Mouse (Mus musculus) heart, postnatal 14 days (tissue): Measurements from ENCODE around the gene Stx18. TPM values are rescaled to one million over a fixed set of nuclear protein-coding genes. Genes with fewer than 3 reads are reported as not detected.

Source experiments
- DNase-seq, 2 experiments: peaks; one replicate each; pipeline ENCODE4 v3.0.0; 2021 to 2022
- intact Hi-C: fragments of 180-260 bp; cut with DNase I; formaldehyde crosslinking; loops from one replicate; pipeline ENCODE4 v1.15.1; 2025
- long read RNA-seq, 2 experiments: library from polyadenylated mRNA; stranded (forward); transcript quantifications; one replicate each; pipeline ENCODE4 v2.0.0; 2021
- total RNA-seq, 2 experiments: library from RNA; stranded (reverse); gene quantifications; 2 replicates each; pipeline ENCODE4 v1.2.3; 2021

Stx18 gene
- total RNA-seq: 10 to 100 TPM; 17.0 to 17.7 TPM
- long read RNA-seq, experiment 1, transcript Stx18-203 (11 exons, 3,002 nt): major isoform, 20 of 27 reads
- long read RNA-seq, experiment 1, partial matches to known transcripts: 1 of 27 reads
- long read RNA-seq, experiment 1, other reads (novel, unspliced or antisense): 1 of 27 reads
- long read RNA-seq, experiment 2, transcript Stx18-203 (11 exons, 3,002 nt): major isoform, 27 of 28 reads
- long read RNA-seq, experiment 2, partial matches to known transcripts: 0 of 28 reads
- long read RNA-seq, experiment 2, other reads (novel, unspliced or antisense): 1 of 28 reads

DNA sequence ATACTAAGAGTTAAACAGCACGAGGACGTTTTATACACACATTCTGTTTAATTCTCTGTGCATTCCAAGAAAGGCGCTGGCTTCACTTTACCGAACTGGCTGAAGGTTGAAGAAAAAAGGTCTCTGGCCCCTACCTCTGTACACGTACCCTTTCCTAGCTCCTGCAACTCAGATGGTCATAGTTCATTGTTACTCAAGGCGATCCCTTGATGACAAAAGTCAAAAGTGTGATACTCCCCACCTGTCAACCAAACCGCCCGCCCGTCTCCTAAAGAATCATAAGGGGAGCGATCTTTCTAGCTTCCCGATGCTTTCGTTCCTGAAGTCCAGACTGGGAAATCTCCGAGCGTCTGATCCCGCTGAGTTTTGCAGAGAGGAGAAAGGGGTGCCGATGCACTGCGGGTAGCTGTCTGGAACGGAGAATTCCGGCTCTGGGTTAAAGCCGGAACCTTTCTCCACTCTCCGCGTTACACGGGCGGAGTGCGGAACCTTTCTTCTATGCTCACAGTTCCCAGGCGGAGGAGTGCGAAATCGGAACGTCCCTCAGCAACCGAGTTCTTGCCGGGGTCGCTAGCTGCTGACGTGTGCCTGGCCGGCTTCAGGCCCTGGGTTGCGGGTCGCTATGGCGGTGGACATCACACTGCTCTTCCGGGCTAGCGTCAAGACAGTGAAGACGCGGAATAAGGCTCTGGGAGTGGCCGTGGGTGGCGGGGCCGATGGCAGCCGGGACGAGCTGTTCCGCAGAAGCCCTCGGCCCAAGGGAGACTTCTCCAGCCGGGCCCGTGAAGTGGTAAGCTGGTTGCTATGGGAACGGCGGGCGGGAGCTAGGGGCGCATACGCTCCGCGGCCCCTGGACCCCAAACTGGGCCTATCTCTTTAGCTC is at the start of gene Stx18:
Gene Stx18, plus strand, starts transcription at position 33 of the 883 bp plus-strand sequence.
- peak; percentile 82 to 90 for DNase-seq
- intact Hi-C loops: no loop called here

DNA sequence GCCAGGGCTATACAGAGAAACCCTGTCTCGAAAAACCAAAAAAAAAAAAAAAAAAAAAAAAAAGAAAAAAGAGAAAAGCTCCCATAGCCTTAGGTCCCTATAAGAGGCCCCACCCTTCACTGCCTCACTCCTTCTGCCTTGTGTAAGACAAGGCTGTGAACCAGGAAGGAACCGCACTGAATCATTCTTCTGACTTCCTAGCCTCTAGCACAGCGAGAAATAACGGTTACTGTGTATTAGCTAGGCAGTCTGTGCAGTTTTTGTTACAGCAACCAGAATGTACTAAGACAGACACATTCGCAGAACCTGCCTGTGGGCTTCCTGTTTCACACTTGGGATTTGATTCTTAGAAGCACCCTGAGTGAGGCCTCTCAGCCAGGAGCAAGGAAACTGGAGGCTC is 46.2 kb upstream of the Stx18 start:
- intact Hi-C loops: no loop called here
- no peak for DNase-seq

DNA sequence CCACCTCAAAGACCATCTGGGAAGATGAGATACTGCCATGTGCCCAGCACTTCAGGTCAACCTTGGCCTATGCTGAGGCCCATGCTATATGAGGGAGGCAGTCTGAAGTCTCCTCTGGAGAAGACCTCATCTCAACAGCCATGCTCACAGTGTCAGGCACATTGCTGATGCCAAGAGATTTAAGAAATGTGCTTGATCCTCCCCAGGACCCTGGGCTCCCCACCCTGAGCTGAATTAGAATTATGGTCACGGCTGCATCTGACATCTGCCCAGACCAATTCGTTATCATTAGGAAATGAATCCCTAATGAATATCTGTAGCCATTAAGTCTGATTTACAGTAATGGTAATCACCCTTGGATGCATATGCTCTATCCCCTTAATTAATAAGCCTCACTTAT is 39.7 kb upstream of the Stx18 start:
- intact Hi-C loops: no loop called here
- no peak for DNase-seq

DNA sequence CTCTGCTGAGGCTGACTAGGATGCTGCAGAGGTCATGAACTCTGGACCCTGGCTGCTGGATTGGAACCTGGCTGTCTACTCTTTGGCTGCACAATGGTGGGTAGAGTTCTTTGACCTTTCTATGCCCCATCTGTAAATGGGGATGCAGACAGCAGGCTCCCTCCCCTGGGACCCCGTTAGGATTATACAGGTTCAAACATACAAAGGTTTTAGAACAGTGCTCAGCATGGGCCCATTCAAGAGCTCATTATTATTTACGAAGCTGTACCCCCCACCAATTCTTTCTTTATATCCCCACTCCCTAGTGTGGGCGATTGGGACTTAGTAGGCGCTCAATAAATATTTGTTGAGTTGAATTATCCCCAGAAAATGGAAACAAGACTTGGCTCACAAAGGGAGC is 36.0 kb upstream of the Stx18 start:
- no peak for DNase-seq
- intact Hi-C loops: no loop called here

DNA sequence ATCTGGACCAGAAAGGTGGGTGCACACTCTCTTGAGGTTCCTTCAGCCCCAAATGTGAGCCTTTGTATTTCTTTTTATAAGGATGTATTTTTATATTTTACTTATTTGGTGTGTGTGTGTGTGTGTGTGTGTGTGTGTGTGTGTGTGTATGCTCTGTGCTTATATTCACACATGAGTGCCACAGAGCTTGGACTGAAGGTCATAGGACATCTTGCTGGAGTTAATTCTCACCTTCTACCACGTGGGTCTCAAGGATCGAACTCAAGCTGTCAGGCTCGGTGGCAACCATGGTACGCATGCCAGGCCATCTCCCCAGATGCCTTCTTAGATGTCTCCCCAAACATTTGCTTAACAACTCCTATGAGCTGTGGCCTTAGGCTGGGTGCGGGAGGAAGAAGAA is 33.8 kb upstream of the Stx18 start:
- no peak for DNase-seq
- intact Hi-C loops: no loop called here

DNA sequence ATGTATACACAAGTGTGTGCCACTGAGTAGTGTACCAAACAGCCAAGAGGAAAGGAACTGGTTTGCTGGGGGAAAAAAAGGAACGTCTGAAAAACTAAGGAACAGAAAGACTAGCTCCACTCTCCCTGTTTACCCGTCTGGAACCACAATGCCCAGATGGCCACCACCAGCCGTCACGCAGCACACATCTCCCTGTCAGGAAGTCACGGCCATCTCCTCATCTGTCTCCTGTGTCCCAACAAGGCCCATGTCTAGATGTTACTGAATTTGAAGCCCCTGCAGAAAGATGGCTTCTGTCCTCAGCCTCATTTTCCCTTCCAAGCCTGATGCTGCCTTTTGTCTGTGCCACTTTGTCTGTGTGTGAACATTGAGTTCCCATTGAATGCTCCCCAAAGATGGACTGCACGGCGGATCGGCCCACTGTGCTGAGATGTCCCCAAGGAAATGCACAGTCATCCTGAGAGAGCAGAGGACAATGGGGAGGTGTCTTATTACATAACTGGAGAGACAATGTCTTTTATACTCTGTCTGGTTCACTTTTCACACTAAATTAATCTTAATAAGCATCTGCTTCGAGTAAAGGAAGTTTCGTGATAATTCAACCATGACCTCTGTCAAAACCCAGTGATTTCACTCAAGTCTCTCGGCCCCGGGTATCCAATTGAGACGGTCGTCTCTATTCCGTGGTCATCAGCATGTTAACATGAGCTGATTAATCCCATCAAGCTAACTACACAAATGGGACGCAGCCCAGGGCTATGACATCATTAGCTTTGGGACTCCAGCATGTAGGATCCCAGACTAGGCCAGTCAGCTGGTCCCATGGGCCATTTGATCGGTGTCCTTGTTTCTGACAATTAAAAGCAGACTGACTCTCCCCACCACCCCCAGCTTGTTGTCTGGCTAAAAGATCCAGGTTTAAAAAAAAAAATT is 31.9 kb upstream of the Stx18 start:
- no peak for DNase-seq
- intact Hi-C loops: no loop called here

DNA sequence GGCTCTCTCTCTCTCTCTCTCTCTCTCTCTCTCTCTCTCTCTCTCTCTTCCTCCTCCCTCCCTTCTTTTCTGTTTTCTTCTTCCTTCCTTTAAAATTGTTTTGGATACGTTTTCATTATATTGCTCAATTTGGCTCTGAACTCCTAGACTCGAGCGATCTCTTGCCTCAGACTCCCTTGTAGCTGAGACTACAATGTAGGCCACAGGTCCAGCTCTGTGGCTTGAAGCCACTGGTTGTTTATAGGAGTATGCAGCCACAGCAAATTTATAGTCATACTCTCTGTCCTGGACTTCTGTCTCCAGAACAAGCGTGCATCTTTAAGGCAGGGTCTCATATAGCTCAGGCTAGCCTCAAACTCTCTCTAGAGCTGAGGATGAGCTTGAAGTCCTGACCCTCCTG is 29.5 kb upstream of the Stx18 start:
- no peak for DNase-seq
- intact Hi-C loops: no loop called here

DNA sequence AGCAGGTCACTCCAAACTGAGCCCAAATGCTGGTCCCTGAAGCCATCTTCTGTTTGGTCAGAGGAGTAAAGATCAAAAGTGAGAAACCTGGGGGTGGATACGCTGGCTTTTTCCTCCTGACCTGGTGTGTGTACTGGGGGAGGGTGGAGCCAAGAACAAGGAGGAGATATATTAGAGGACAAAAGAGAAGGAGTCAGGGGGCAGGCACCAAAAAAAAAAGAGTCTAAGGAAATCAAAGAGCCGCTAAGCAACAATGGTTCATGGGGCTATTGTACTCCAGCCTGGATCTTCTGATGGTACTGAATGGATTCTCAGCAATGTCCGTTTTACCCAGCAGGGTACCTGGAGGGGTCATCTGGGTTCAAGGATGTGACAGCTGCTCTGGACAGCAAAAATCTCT is 23.6 kb upstream of the Stx18 start:
- no peak for DNase-seq
- intact Hi-C loops: no loop called here

DNA sequence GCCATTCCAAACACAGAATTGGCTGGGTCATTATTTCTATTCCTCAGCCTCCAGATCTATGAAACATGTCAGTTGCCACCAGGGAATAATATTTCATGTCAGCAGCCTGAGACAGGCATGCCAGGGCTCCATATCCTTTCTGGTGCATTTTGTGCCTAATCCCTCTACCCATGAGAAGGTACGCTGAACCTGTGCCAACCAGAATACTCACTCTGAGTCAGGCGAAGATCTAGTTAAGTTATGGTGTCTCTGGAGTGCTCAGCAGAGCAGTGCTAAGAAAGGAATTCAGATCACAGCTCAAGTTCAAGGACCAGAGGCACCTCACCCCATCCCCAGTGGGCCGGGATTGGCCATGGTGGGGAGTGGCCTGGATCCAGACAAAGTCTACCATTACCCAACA is 21.6 kb upstream of the Stx18 start:
- no peak for DNase-seq
- intact Hi-C loops: no loop called here

DNA sequence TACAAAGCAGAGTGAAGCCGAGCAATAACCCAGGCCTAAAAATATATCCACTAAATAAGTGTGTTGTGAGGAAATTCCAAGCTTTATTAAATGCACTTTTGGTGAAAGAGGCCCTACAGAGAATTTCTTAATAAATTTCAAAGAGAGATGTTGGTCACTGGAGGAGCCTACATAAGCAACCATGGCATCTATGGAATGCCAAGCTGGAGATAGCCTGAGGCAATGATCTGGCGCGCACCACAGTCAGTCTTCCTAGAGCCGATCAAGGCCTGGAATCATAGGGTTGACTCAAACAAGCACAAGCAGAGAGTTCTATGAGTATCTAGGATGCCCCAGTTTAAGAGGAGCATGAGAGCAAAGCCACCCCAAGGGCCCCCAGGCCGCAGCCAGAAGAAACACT is 10.9 kb upstream of the Stx18 start:
- intact Hi-C loops: no loop called here
- no peak for DNase-seq

DNA sequence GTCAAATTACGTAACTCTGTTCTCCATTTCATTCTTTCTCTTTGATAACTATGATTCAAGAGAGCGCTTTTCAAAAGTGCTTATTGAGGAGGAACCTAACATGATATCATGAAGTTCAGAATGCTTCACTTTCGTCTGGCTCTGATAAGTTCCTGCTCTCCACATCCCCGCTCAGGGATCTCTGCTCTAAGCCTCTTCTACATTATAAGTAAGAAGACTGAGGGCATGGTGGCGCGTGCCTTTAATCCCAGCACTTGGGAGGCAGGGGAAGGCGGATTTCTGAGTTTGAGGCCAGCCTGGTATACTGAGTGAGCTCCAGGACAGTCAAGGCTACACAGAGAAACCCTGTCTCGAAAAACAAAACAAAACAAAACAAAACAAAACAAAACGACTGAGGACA is 268 bp upstream of the Stx18 start:
- intact Hi-C loops: no loop called here
- DNase-seq: peak in 1 of 2 experiments; percentile 10

DNA sequence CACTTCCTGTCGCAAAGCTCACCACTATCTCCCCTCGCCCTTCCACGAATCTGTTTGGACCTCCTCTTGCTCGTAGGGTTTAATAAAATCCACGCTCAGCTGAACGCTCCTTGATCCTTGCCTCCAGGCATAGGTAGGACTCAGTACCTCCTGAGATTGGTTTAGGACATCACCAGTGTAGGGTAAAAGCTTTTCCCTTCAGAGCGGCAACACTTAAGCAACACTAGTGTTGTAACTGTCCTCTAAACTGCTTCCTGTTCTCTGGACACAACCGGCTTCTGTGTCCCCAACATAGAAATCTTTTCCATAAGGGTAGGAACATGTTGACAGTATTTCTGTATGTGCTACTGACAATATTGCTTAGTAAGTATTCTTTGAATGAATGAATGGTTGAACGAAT is 1.3 kb downstream of the Stx18 start:
- intact Hi-C loops: no loop called here
- no peak for DNase-seq

DNA sequence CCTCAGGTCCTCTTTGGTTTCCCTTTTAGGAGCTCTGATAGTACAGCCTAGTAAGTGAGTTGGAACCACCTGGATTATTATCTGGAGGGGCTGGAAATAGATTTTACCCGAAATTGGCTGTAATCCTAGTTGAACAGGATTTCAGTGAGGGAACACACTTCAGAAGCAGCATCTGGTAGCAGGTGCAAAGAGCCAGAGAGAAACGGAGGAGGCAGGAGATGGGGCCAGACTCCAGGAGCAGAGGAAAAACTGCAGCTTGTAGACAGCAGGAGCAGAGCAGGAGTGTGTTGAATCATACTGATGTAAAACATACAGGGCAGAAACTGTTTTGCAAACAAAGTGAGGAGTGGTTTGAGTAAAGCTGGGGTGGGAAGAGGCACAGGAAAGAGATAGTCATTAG is 6.4 kb downstream of the Stx18 start:
- DNase-seq: no peak
- intact Hi-C loops: no loop called here

DNA sequence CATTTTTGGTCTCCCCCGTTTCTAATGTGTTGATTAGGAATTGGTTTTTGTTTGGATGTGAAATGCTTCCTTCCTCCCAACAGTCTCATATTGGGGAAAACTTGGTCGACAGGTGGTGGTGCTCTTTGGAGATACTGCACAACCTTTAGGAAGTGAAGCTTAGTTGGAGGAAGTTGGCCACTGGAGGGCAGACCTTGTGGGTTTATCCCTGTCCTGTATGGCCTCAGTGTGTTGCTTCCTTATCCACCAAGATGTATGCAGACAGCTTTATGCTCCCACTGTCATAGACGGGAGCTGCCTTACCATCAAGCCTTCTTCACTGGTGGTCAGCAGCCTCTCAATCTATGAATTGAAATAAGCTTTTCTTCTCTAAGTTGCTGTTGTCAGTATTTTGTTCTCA is 9.6 kb downstream of the Stx18 start:
- intact Hi-C loops: no loop called here
- no peak for DNase-seq

DNA sequence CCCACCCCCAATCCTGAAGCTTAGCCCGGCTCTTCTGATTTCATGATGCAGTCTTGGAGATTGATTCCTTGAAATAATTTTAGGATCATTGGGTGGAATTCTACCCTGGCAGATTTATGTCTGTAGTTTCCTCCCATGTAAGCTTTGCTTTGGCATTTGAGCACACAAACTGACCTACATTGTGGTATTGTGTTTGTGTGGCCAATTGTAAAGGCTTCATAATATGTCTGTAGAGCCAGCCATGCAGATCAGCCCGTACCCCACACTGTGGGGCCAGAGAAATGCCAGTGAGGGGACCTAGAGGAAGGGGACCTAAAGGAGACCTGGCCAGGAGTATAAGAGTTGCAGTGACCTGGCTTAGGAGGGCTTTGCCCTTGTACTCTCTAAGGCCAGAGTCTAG is 22.5 kb downstream of the Stx18 start:
- intact Hi-C loops: no loop called here

DNA sequence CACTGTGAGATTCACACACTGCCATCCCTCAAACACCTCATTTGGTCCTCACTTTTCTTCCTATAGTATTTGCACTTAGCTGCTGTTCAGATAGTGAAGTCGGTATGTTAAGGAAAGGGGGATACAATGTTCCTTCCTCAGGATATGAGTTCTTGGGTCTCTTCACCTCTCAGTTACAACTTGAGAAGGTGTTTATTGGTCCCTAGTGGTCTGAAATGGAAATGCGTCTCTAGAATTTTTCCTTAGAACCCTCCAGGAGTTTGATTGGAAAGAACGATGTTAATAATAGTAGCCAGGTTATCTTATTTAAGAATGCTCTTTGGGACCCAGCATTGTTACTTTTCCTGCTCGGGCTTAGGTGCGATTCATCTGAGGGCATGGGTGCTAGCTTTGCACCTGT is 24.2 kb downstream of the Stx18 start:
- no peak for DNase-seq
- intact Hi-C loops: no loop called here

More for the DNA sequence above, 22.5 kb downstream of the Stx18 start:
- no peak for DNase-seq

DNA sequence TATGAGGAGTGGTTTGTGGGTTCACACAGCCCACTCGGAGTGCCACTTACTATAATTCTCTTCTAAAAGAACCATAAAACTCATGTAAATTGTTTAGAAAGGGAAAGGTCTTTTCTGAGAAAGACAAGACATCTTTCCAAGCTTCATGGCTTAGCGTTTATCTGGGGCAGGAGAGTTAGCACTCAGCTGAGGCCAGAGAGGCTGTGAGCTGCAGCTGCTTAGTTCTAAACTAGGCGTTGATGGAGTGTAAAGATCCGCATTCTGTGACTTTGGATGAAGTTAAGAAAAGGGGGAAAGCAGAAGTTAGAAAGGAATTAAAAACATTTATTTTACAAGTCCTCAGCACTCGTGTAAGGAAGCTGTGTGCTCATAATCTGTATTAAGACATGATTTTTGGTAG is 24.8 kb downstream of the Stx18 start:
- no peak for DNase-seq
- intact Hi-C loops: no loop called here

DNA sequence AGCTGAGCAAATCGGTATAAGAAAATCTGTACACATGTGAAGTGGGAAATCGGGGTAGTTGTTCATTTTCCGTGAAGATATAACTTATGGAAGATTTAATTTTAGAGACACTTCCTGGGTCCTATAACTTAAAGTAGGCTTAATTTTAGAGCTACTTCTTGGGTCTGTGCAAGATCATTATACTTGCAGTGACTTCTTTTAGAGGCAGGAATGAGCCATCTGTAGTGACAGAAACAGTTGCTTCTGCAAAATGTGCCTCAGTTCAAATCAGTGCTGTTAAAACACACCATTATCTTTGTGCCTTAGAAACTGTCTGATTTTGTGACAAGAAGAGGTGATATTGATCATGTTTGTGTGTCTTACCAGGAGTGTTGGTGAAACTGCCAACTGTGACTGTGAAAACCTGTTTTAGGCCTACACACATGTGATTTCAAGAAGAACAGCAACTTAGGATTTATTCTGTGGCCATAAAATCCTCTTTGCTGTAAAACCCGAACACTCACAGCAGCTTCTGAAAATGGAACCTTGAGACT is 25.6 kb downstream of the Stx18 start:
- no peak for DNase-seq
- intact Hi-C loops: no loop called here

DNA sequence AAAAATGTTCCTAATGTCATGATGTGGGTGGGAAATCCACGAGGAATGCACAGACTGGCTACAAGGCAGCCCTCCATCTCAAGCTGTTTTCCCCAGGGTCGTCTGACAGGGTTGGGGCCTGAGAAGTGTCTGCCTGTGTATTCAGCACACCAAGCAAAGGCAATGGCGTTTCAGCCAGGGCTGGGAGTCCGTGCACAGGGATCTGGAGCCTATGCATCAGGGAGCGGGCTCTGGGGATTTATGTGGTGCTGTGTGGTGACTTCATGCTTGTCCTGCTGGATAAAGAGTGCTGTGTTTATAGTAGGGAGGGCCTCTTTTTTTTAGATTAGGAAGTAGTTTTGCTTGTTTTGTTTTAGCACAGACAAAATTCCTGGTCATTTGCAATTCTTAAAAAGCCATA is 26.2 kb downstream of the Stx18 start:
- peak in 1 of 2 experiments; percentile 13 for DNase-seq
- intact Hi-C loops: no loop called here

DNA sequence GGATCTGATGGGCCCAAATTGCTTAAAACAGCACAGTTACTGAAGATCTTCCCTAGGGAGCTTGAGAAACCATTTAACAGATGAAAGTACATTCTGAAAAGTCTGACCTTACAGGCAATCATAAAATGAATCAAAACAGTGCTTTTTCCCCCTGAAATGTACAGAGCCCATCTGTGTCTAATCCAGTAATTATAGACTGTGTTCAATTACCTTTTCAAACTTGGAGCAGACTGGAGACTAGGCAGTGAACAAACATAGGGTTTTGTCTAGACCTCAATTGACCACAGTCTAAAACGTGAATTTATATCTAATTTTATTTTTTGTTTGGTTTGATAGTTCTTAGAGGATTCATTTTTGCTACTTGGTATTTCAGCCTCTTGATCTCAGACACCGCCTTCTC is 26.9 kb downstream of the Stx18 start:
- intact Hi-C loops: no loop called here
- no peak for DNase-seq

DNA sequence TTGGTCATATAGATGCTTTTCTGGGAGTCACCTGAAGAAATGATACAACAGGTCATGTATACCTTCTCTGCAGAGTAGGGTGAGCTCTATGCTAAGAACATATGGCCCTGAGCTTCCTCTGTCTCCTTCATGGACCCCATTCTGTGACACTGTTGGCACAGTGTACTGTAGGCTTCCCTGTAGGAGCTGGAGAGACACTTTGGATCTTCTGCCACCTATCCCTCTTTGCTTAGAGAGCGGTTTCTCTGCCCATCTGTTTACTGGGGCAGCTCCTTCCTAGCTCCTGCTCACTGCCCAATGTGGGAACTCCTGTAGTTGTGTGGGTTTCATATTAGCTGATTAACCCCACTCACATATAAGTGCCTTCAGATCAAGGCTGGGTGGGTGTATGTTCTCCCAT is 28.1 kb downstream of the Stx18 start:
- intact Hi-C loops: no loop called here
- DNase-seq: no peak
